Mouse (Mus musculus) liver, embryonic 14.5 days (tissue): ENCODE data around the gene Sgpl1.

Experiments
- CTCF ChIP-seq: IDR thresholded peaks from 2 replicates; pipeline ENCODE4 v1.5.1; 2016; ENCODE audit warnings: antibody characterized with exemption, low read depth, control low read depth
- EP300 ChIP-seq: IDR thresholded peaks from 2 replicates; pipeline ENCODE4 v1.6.1; 2016; ENCODE audit warnings: antibody characterized with exemption, low read depth

DNA sequence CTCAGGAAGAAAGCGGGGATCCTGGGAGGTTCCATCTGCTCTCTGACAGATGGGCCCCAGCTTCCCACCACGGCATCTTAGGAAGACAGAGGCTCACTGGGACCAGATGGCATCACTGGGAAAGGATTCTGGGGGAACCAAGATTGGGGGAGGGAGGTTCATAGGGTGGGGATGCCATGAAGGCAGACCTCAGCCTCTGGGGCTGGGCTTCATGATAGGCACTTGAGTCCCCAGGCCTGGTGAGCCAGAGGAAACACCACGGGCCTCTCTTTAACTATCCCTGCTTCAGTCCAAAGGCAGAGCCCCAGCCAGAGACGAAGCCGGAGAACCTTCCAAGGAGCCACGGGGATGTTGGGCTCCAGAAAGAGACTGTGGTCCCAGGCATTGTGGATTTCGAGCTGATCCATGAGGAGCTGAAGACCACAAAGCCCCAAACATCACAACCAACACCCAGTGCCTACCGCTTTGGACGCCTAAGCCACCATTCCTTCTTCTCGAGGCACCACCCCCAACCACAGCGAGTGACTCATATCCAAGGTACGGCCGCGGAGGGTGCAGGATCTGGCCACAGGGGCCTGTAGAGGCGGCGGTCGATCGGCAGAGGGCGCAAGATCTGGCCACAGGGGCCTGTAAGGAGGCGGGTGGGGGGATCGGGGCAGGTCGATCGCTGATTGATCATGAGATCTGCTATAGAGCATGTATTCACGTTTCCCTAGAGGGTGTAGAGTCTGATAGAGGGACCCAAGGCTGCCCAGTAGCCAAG lies 28.1 kb upstream of the Sgpl1 start:
- TF ChIP-seq CTCF (peak; percentile 62), EP300 (no peak)
